Mouse (Mus musculus): ENCODE measurements around the gene Gadl1. TPM values are rescaled to one million over a fixed set of nuclear protein-coding genes. Genes with fewer than 3 reads are reported as not detected.
A peak's percentile ranks its signal among the peaks of the same experiment; 100 is the strongest.

Gadl1 gene
- polyA plus RNA-seq, 1 experiment from 2014 or later = 0.23 TPM

- no peak overlapping the region for H3K4me3 ChIP-seq (replicated peaks; ENCODE audit: low read length)
- no peak overlapping the region for H3K9ac ChIP-seq
- 92% methylated on average over 12 of the region's 12 CpGs for WGBS
- H3K9me3 ChIP-seq (ENCODE audit: control insufficient read depth, low read length) = no peaks in the 10 kb centered on the region
- no peaks in the 10 kb centered on the region for H3K4me1 ChIP-seq (replicated peaks; ENCODE audit: control insufficient read depth, insufficient read depth, low read length)
- no peak overlapping the region for H3K4me2 ChIP-seq (replicated peaks)
- DNase-seq (ENCODE audit: low spot score) (no peak), ATAC-seq (ENCODE audit: low FRiP score) (no peak)
- no peak overlapping the region for H3K27ac ChIP-seq
- no peaks in the 10 kb centered on the region for H3K36me3 ChIP-seq (replicated peaks; ENCODE audit: control insufficient read depth, insufficient read depth)
- no peaks in the 10 kb centered on the region for H3K27me3 ChIP-seq (ENCODE audit: control insufficient read depth, insufficient read depth, low read length)
Observed at GRCm38 (mm10) chr9:116084324-116084931, 175.2 kb downstream of the Gadl1 start.

- Histone ChIP-seq H3K4me2 (replicated peaks) (no peak overlapping the region), H3K9me3 (ENCODE audit: control insufficient read depth, low read length) (no peaks in the 10 kb centered on the region), H3K27me3 (ENCODE audit: control insufficient read depth, insufficient read depth, low read length) (no peaks in the 10 kb centered on the region), H3K4me1 (replicated peaks; ENCODE audit: control insufficient read depth, insufficient read depth, low read length) (no peaks in the 10 kb centered on the region; the same call in 1 of the 2 replicates), H3K9ac (no peak overlapping the region), H3K27ac (no peak overlapping the region), H3K4me3 (replicated peaks; ENCODE audit: low read length) (no peak overlapping the region), H3K36me3 (replicated peaks; ENCODE audit: control insufficient read depth, insufficient read depth) (no peaks in the 10 kb centered on the region)
- ATAC-seq (ENCODE audit: low FRiP score) = no peak
- no peak for DNase-seq (ENCODE audit: low spot score)
- 94% methylated on average over 6 of the region's 6 CpGs for WGBS
Observed at GRCm38 (mm10) chr9:116085999-116086398, 176.7 kb downstream of the Gadl1 start.

GRCm38 (mm10) chr9:116087263-116087662, 178.0 kb downstream of the Gadl1 start:
- no peaks in the 10 kb centered on the region; the same call in 1 of the 2 replicates for H3K4me1 ChIP-seq (replicated peaks; ENCODE audit: control insufficient read depth, insufficient read depth, low read length)
- no peaks in the 10 kb centered on the region for H3K9me3 ChIP-seq (ENCODE audit: control insufficient read depth, low read length)
- H3K27me3 ChIP-seq (ENCODE audit: control insufficient read depth, insufficient read depth, low read length) = no peaks in the 10 kb centered on the region
- DNase-seq (ENCODE audit: low spot score) (no peak), ATAC-seq (ENCODE audit: low FRiP score) (no peak)
- no peak overlapping the region for H3K27ac ChIP-seq
- WGBS = 94% methylated on average over 5 of the region's 5 CpGs
- no peaks in the 10 kb centered on the region for H3K36me3 ChIP-seq (replicated peaks; ENCODE audit: control insufficient read depth, insufficient read depth)
- no peak overlapping the region for H3K9ac ChIP-seq
- H3K4me2 ChIP-seq (replicated peaks) = no peak overlapping the region
- H3K4me3 ChIP-seq (replicated peaks; ENCODE audit: low read length) = no peak overlapping the region

- Histone ChIP-seq H3K9ac (no peak overlapping the region), H3K27me3 (ENCODE audit: control insufficient read depth, insufficient read depth, low read length) (no peaks in the 10 kb centered on the region), H3K36me3 (replicated peaks; ENCODE audit: control insufficient read depth, insufficient read depth) (no peaks in the 10 kb centered on the region), H3K27ac (no peak overlapping the region), H3K4me3 (replicated peaks; ENCODE audit: low read length) (no peak overlapping the region), H3K4me2 (replicated peaks) (no peak overlapping the region), H3K4me1 (replicated peaks; ENCODE audit: control insufficient read depth, insufficient read depth, low read length) (no peaks in the 10 kb centered on the region; the same call in 1 of the 2 replicates), H3K9me3 (ENCODE audit: control insufficient read depth, low read length) (no peaks in the 10 kb centered on the region)
- DNase-seq (ENCODE audit: low spot score) (peak; percentile 80), ATAC-seq (ENCODE audit: low FRiP score) (no peak)
- WGBS = 43% methylated on average over 5 of the region's 5 CpGs
Observed at GRCm38 (mm10) chr9:116087880-116088279, 178.6 kb downstream of the Gadl1 start.

- H3K4me3 ChIP-seq (replicated peaks; ENCODE audit: low read length) = no peak overlapping the region
- no peaks in the 10 kb centered on the region for H3K9me3 ChIP-seq (ENCODE audit: control insufficient read depth, low read length)
- H3K4me2 ChIP-seq (replicated peaks) = no peak overlapping the region
- 80% methylated on average over 9 of the region's 9 CpGs for WGBS
- H3K4me1 ChIP-seq (replicated peaks; ENCODE audit: control insufficient read depth, insufficient read depth, low read length) = no peaks in the 10 kb centered on the region; the same call in 1 of the 2 replicates
- H3K27ac ChIP-seq = no peak overlapping the region
- no peak for ATAC-seq (ENCODE audit: low FRiP score)
- DNase-seq (ENCODE audit: low spot score) = no peak
- no peak overlapping the region for H3K9ac ChIP-seq
- no peaks in the 10 kb centered on the region for H3K27me3 ChIP-seq (ENCODE audit: control insufficient read depth, insufficient read depth, low read length)
- H3K36me3 ChIP-seq (replicated peaks; ENCODE audit: control insufficient read depth, insufficient read depth) = no peaks in the 10 kb centered on the region
Observed at GRCm38 (mm10) chr9:116088912-116089311, 179.7 kb downstream of the Gadl1 start.

GRCm38 (mm10) chr9:116090296-116090695, 181.0 kb downstream of the Gadl1 start:
- WGBS = 74% methylated on average over 9 of the region's 9 CpGs
- Histone ChIP-seq H3K36me3 (replicated peaks; ENCODE audit: control insufficient read depth, insufficient read depth) (no peaks in the 10 kb centered on the region), H3K4me3 (replicated peaks; ENCODE audit: low read length) (no peak overlapping the region)

GRCm38 (mm10) chr9:116091101-116091841, 182.0 kb downstream of the Gadl1 start:
- Histone ChIP-seq H3K36me3 (replicated peaks; ENCODE audit: control insufficient read depth, insufficient read depth) (no peaks in the 10 kb centered on the region), H3K4me1 (replicated peaks; ENCODE audit: control insufficient read depth, insufficient read depth, low read length) (no peaks in the 10 kb centered on the region; the same call in 1 of the 2 replicates), H3K9ac (no peak overlapping the region), H3K27me3 (ENCODE audit: control insufficient read depth, insufficient read depth, low read length) (no peaks in the 10 kb centered on the region), H3K4me2 (replicated peaks) (no peak overlapping the region), H3K4me3 (replicated peaks; ENCODE audit: low read length) (no peak overlapping the region), H3K9me3 (ENCODE audit: control insufficient read depth, low read length) (no peaks in the 10 kb centered on the region), H3K27ac (no peak overlapping the region)
- ATAC-seq (ENCODE audit: low FRiP score) = no peak
- no peak for DNase-seq (ENCODE audit: low spot score)
- 89% methylated on average over 7 of the region's 7 CpGs for WGBS

More at GRCm38 (mm10) chr9:116090296-116090695, 181.0 kb downstream of the Gadl1 start:
- DNase-seq (ENCODE audit: low spot score) = no peak
- no peak for ATAC-seq (ENCODE audit: low FRiP score)
- no peak overlapping the region for H3K4me2 ChIP-seq (replicated peaks)
- no peaks in the 10 kb centered on the region for H3K27me3 ChIP-seq (ENCODE audit: control insufficient read depth, insufficient read depth, low read length)
- H3K27ac ChIP-seq = no peak overlapping the region
- H3K9ac ChIP-seq = no peak overlapping the region
- no peaks in the 10 kb centered on the region for H3K9me3 ChIP-seq (ENCODE audit: control insufficient read depth, low read length)
- H3K4me1 ChIP-seq (replicated peaks; ENCODE audit: control insufficient read depth, insufficient read depth, low read length) = no peaks in the 10 kb centered on the region; the same call in 1 of the 2 replicates

- no peak for DNase-seq (ENCODE audit: low spot score)
- H3K4me1 ChIP-seq (replicated peaks; ENCODE audit: control insufficient read depth, insufficient read depth, low read length) = no peaks in the 10 kb centered on the region; the same call in 1 of the 2 replicates
- no peak overlapping the region for H3K4me2 ChIP-seq (replicated peaks)
- no peak overlapping the region for H3K9ac ChIP-seq
- no peak for ATAC-seq (ENCODE audit: low FRiP score)
- H3K9me3 ChIP-seq (ENCODE audit: control insufficient read depth, low read length) = no peaks in the 10 kb centered on the region
- H3K27me3 ChIP-seq (ENCODE audit: control insufficient read depth, insufficient read depth, low read length) = no peaks in the 10 kb centered on the region
- no peak overlapping the region for H3K4me3 ChIP-seq (replicated peaks; ENCODE audit: low read length)
- H3K36me3 ChIP-seq (replicated peaks; ENCODE audit: control insufficient read depth, insufficient read depth) = no peaks in the 10 kb centered on the region
- WGBS = 66% methylated on average over 5 of the region's 5 CpGs
- no peak overlapping the region for H3K27ac ChIP-seq
Observed at GRCm38 (mm10) chr9:116091921-116092320, 182.7 kb downstream of the Gadl1 start.

GRCm38 (mm10) chr9:116098724-116099595, 189.7 kb downstream of the Gadl1 start:
- Histone ChIP-seq H3K36me3 (replicated peaks; ENCODE audit: control insufficient read depth, insufficient read depth) (no peaks in the 10 kb centered on the region), H3K9ac (no peak overlapping the region), H3K9me3 (ENCODE audit: control insufficient read depth, low read length) (no peaks in the 10 kb centered on the region), H3K4me1 (replicated peaks; ENCODE audit: control insufficient read depth, insufficient read depth, low read length) (peaks cover 8% of the 10 kb centered on the region; the same call in 1 of the 2 replicates), H3K4me2 (replicated peaks) (no peak overlapping the region), H3K4me3 (replicated peaks; ENCODE audit: low read length) (no peak overlapping the region), H3K27me3 (ENCODE audit: control insufficient read depth, insufficient read depth, low read length) (no peaks in the 10 kb centered on the region), H3K27ac (no peak overlapping the region; the same call in 1 of the 2 replicates)
- 61% methylated on average over 16 of the region's 16 CpGs for WGBS
- ATAC-seq (ENCODE audit: low FRiP score) (no peak), DNase-seq (ENCODE audit: low spot score) (no peak)
